Mouse (Mus musculus) limb, embryonic 14.5 days (tissue): ENCODE measurements around the gene Rabgap1l. TPM values are rescaled to one million over a fixed set of nuclear protein-coding genes. Genes with fewer than 3 reads are reported as not detected.
A peak's percentile ranks its signal among the peaks of the same experiment; 100 is the strongest.

Experiments used
- ATAC-seq: fragments of 200-750 bp; cut with Nextera tagmentation; 2 replicates; pipeline ENCODE4 v1.8.0; 2017; ENCODE audit warnings: low read depth, moderate number of reproducible peaks, moderate TSS enrichment; ENCODE audit not compliant: low FRiP score
- DNase-seq: peaks from one replicate; pipeline ENCODE4 v3.0.0-alpha.2; 2015; ENCODE audit warnings: low spot score
- H3K27ac ChIP-seq: fragments of 300-500 bp; sonication (generic); replicated peaks from 2 replicates; pipeline ENCODE4 v1.5.1; 2014; ENCODE audit warnings: low read depth, mild to moderate bottlenecking, low read length, moderate library complexity, mixed read lengths
- H3K27me3 ChIP-seq: fragments of 300-500 bp; sonication (generic); 2 replicates; pipeline ENCODE4 v1.6.1; 2014; ENCODE audit warnings: low read length, mixed read lengths; ENCODE audit not compliant: control insufficient read depth, insufficient read depth
- H3K36me3 ChIP-seq: fragments of 300-500 bp; sonication (generic); 2 replicates; pipeline ENCODE4 v1.6.1; 2014; ENCODE audit warnings: mild to moderate bottlenecking, low read length, moderate library complexity, mixed read lengths; ENCODE audit not compliant: control insufficient read depth, insufficient read depth
- H3K4me1 ChIP-seq: fragments of 300-500 bp; sonication (generic); 2 replicates; pipeline ENCODE4 v1.6.1; 2014; ENCODE audit warnings: antibody characterized with exemption, low read length, mixed read lengths; ENCODE audit not compliant: control insufficient read depth, insufficient read depth
- H3K4me2 ChIP-seq: fragments of 300-500 bp; sonication (generic); replicated peaks from 2 replicates; pipeline ENCODE4 v1.6.1; 2014; ENCODE audit warnings: low read depth, mild to moderate bottlenecking, low read length, moderate library complexity; ENCODE audit not compliant: severe bottlenecking
- H3K4me3 ChIP-seq: fragments of 300-500 bp; sonication (generic); replicated peaks from 2 replicates; pipeline ENCODE4 v1.5.1; 2014; ENCODE audit warnings: low read length
- H3K9ac ChIP-seq: fragments of 300-500 bp; sonication (generic); 2 replicates; pipeline ENCODE4 v1.6.1; 2014; ENCODE audit warnings: mild to moderate bottlenecking, low read depth, low read length, moderate library complexity; ENCODE audit not compliant: severe bottlenecking
- H3K9me3 ChIP-seq: fragments of 300-500 bp; sonication (generic); 2 replicates; pipeline ENCODE4 v1.6.1; 2016; ENCODE audit warnings: low read length; ENCODE audit not compliant: control insufficient read depth
- POLR2A ChIP-seq: fragments of 200-500 bp; IDR thresholded peaks from 2 replicates; pipeline ENCODE4 v1.8.0; 2012; ENCODE audit warnings: inconsistent platforms, mild to moderate bottlenecking, moderate library complexity, borderline replicate concordance; ENCODE audit not compliant: insufficient read depth, insufficient read length; ENCODE audit errors: extremely low read depth
- WGBS: fragments of 180-500 bp; shearing (Covaris S2); extraction: QIAGEN DNeasy Blood & Tissue Kit; methylation state at CpG from one replicate; pipeline ENCODE4 v1.1.7; 2014; 5-methylcytosine and 5-hydroxymethylcytosine counted together
- polyA plus RNA-seq, 2 experiments: library from polyadenylated mRNA; depleted of rRNA in 1 of 2; stranded (reverse) in 1 of 2; unstranded in 1 of 2; fragments of >200 nt; fragmentation: Nextera tagmentation in 1 of 2; extraction: Ambion mirVana in 1 of 2; gene quantifications; 2 replicates each; pipeline versions ENCODE4 v1.2.1 to v1.2.3; 2012 to 2014

The Rabgap1l gene
- polyA plus RNA-seq, 2 experiments: 13.3 to 19.3 TPM

DNA sequence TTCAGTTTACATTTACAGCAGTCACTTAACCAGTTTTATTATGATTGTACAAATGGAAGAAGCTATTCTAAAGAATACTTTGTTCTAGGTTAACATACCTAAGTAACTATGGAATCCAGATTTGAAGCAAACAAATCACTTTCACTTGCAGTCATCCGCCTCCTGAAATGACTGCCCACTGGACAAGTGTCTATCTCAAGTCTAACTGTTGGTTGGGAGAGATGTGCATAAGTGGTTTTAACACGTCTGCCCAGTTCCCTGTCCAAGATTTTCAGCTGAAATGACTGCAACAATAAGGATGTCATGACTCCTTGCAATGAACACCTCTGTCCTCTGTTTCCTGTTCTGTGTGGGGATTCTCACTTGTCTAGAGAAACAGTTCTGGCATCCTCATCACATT lies 27.4 kb downstream of the Rabgap1l start:
- Histone ChIP-seq H3K9me3 (no peaks in the 10 kb centered on the region), H3K4me1 (no peaks in the 10 kb centered on the region), H3K4me3 (no peak overlapping the region), H3K9ac (no peak overlapping the region), H3K4me2 (no peak overlapping the region), H3K27ac (no peak overlapping the region), H3K27me3 (no peaks in the 10 kb centered on the region), H3K36me3 (no peaks in the 10 kb centered on the region)
- ATAC-seq (no peak), DNase-seq (no peak)
- no peak for TF ChIP-seq POLR2A
- 88% methylated on average over 2 of the region's 2 CpGs for WGBS

DNA sequence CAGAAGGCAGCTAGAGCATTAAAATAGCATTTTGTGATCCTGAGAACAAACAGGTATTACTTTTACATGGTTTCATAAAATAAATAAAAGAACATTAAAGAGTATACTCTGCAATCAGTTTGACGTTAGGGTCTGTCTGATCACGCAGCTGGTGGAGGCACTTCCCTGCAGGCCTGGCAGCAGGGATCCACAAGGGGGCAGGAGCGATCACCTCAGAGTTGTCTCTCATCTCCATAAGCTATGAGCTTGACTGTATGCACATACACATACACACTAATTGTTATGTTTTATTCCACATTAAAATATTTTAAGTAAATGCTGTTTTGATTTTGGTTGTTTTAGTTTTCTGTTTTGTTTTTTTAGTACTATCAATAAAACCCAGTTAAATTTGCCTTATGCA lies 34.8 kb downstream of the Rabgap1l start:
- Histone ChIP-seq H3K4me1 (no peaks in the 10 kb centered on the region), H3K27me3 (no peaks in the 10 kb centered on the region), H3K4me2 (no peak overlapping the region), H3K9ac (no peak overlapping the region), H3K4me3 (no peak overlapping the region), H3K9me3 (no peaks in the 10 kb centered on the region), H3K36me3 (no peaks in the 10 kb centered on the region), H3K27ac (no peak overlapping the region)
- 14% methylated on average over 3 of the region's 3 CpGs for WGBS
- DNase-seq: peak; percentile 13
- TF ChIP-seq POLR2A: no peak
- no peak for ATAC-seq

DNA sequence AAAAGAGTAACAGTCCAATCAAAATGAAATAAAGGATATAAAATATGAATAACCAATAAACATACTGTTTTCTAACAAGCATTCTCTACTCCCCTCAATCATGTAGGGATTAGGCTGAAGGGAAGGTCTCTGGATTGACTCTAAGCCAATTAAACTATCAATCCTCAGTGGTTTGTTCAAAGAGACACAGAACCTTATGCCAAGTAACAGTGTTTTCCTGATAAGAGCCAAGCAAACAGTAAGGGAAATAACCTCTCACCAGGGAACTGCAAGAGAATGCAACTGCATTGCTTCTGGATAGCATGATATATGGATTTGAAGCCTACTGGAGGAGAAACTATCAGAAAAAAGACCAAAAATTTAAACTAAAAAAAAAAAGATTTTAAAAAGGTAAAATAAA lies 37.7 kb downstream of the Rabgap1l start:
- no peaks in the 10 kb centered on the region for H3K4me1 ChIP-seq
- no peak overlapping the region for H3K9ac ChIP-seq
- no peaks in the 10 kb centered on the region for H3K27me3 ChIP-seq
- no peak overlapping the region for H3K4me3 ChIP-seq
- ATAC-seq (no peak), DNase-seq (no peak)
- no peaks in the 10 kb centered on the region for H3K36me3 ChIP-seq
- no peaks in the 10 kb centered on the region for H3K9me3 ChIP-seq
- TF ChIP-seq POLR2A: no peak
- no peak overlapping the region for H3K4me2 ChIP-seq
- H3K27ac ChIP-seq: no peak overlapping the region

DNA sequence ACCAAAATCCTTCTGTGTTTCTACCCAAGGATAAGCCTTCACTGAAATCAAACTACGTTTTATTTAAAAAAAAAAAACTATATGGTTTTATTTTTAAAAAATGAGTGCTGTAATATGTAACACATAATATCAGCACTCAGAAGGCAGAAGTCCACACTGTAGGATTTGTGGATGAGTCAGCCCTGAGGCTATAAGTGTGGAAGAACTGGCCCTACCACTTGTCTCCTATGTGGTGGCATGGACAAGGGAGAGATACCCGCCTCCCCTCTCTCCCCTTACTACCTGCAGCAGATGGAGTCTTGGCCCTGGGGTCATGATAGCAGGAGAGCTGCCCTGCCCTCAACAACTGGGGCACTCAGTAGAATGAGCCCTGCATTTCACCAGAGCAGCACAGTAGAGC lies 42.4 kb downstream of the Rabgap1l start:
- Histone ChIP-seq H3K36me3 (no peaks in the 10 kb centered on the region), H3K4me1 (no peaks in the 10 kb centered on the region), H3K9me3 (no peaks in the 10 kb centered on the region), H3K4me2 (no peak overlapping the region), H3K27ac (no peak overlapping the region), H3K9ac (no peak overlapping the region), H3K27me3 (no peaks in the 10 kb centered on the region), H3K4me3 (no peak overlapping the region)
- no peak for TF ChIP-seq POLR2A
- ATAC-seq (no peak), DNase-seq (no peak)
- 73% methylated on average over 2 of the region's 2 CpGs for WGBS

DNA sequence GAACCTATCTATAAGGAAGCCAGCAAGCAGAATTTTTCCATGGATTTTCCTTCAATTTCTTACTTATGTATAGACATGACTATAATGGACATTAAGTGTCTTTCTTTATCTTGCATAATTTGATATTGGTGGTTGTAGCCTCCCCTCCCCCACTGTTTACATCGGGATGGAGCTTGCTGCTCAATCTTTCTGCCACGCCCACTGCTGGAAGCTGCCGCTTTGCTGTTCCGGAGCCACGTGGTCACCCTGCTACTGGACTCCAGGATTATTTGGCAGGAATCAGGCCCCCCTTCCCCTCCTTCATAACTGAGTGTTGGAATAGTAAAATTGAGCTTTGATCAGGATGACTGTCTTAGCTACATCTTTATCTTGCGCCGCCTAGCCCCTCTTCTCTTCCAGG lies 46.2 kb downstream of the Rabgap1l start:
- Histone ChIP-seq H3K27ac (no peak overlapping the region), H3K9me3 (no peaks in the 10 kb centered on the region), H3K4me1 (no peaks in the 10 kb centered on the region), H3K9ac (no peak overlapping the region), H3K4me3 (no peak overlapping the region), H3K4me2 (no peak overlapping the region), H3K27me3 (no peaks in the 10 kb centered on the region), H3K36me3 (no peaks in the 10 kb centered on the region)
- no peak for TF ChIP-seq POLR2A
- ATAC-seq (no peak), DNase-seq (no peak)
- 37% methylated on average over 7 of the region's 7 CpGs for WGBS

DNA sequence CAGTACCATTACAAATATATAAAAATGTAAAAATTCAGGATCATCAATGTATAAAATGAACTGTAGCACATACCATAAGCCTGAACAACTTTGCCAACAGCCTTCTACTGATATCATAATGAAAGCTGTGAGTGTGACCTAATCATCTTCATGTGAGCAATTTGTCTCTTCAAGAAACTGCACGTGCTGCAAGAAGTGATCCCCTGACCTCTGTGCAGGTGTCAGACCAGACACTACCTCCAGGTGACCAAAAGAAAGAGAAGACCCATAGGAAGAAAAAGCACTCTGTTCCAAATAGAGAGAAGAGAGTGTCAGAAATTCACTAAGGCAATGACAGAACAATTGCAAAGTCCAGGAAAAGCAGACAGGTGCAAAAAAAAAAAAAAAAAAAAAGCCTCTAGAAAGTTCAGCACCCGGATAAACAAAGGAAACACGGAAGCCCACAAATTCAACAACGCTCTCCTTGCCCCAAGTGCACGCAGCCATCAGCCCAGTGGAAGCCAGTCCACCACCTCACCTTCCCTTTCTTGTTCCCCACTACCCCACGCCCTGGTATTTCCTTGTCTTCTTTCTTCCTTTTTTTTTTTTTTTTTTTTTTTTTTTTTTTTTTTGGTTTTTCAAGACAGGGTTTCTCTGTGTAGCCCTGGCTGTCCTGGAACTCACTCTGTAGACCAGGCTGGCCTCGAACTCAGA lies 47.6 kb downstream of the Rabgap1l start:
- Histone ChIP-seq H3K4me2 (no peak overlapping the region), H3K4me3 (no peak overlapping the region), H3K9me3 (no peaks in the 10 kb centered on the region), H3K4me1 (no peaks in the 10 kb centered on the region), H3K36me3 (no peaks in the 10 kb centered on the region), H3K27ac (no peak overlapping the region), H3K27me3 (no peaks in the 10 kb centered on the region), H3K9ac (no peak overlapping the region)
- TF ChIP-seq POLR2A: no peak
- ATAC-seq: no peak
- no peak for DNase-seq
- 89% methylated on average over 7 of the region's 7 CpGs for WGBS
